Mouse (Mus musculus) E14TG2a.4 (cell line): Measurements from ENCODE around the gene Cds2.

Experiments used
- CTCF ChIP-seq: conservative IDR thresholded peaks from 2 replicates; pipeline ENCODE4 v1.5.1; 2014; ENCODE audit warnings: low read length
- NANOG ChIP-seq: IDR thresholded peaks from 2 replicates; pipeline ENCODE4 v1.6.1; 2014; ENCODE audit warnings: borderline replicate concordance, low read length, mixed read lengths

DNA sequence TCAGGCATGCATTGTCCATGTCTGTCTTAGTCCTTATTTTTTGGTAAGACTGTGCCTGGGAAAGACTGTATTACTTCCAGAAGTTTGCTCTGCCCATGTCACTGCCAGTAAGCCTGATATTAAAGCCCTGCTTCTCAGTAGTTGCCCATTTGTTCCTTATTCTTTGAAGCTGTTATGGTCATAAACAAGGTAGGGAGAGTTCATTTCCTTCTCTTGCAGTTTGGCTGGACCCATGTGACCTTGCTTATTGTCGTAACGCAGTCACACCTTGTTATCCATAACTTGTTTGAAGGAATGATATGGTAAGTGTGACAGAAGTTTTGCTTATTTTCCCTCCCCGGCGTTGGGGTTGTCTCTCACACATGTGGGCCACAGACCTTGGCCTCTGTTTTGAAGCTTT is 35.3 kb downstream of the Cds2 start:
- TF ChIP-seq CTCF (no peak), NANOG (no peak)
